Mouse (Mus musculus) myocyte (in vitro differentiated cells): ENCODE measurements around the gene Cops8.

Experiments
- CEBPB ChIP-seq: IDR thresholded peaks from 2 replicates; pipeline ENCODE4 v1.6.1; 2011; ENCODE audit warnings: mild to moderate bottlenecking, moderate library complexity; ENCODE audit not compliant: poor library complexity, insufficient read depth, severe bottlenecking
- E2F4 ChIP-seq: IDR thresholded peaks from one replicate; pipeline ENCODE4 v1.6.1; 2011; ENCODE audit warnings: mild to moderate bottlenecking, control low read depth, moderate library complexity; ENCODE audit not compliant: insufficient read depth
- MAX ChIP-seq: IDR thresholded peaks from one replicate; pipeline ENCODE4 v1.6.1; 2011; ENCODE audit warnings: low read depth, mild to moderate bottlenecking, control low read depth
- MYOD1 ChIP-seq, 3 experiments: IDR thresholded peaks; one replicate each; pipeline ENCODE4 v1.6.1; 2011; ENCODE audit warnings: control low read depth in 2 of 3, low read depth in 2 of 3, mild to moderate bottlenecking in 2 of 3, moderate library complexity in 1 of 3; ENCODE audit not compliant: insufficient read length in 2 of 3, control insufficient read depth in 1 of 3
- MYOG ChIP-seq, 3 experiments: IDR thresholded peaks; one replicate each; pipeline ENCODE4 v1.6.1; 2011; ENCODE audit warnings: control low read depth in 2 of 3, low read depth in 2 of 3, mild to moderate bottlenecking in 2 of 3; ENCODE audit not compliant: insufficient read length in 2 of 3, control insufficient read depth in 1 of 3, insufficient read depth in 1 of 3
- POLR2A ChIP-seq: IDR thresholded peaks from one replicate; pipeline ENCODE4 v1.6.1; 2011; ENCODE audit warnings: low read depth, mild to moderate bottlenecking, control low read depth, moderate library complexity; ENCODE audit not compliant: insufficient read length
- POLR2AphosphoS2 ChIP-seq: IDR thresholded peaks from one replicate; pipeline ENCODE4 v1.6.1; 2011; ENCODE audit warnings: low read depth, control low read depth; ENCODE audit not compliant: insufficient read length
- REST ChIP-seq: IDR thresholded peaks from one replicate; pipeline ENCODE4 v1.6.1; 2011; ENCODE audit warnings: mild to moderate bottlenecking, control low read depth, moderate library complexity; ENCODE audit not compliant: insufficient read depth, insufficient read length
- SRF ChIP-seq: IDR thresholded peaks from one replicate; pipeline ENCODE4 v1.6.1; 2011; ENCODE audit warnings: low read depth; ENCODE audit not compliant: control insufficient read depth, insufficient read length
- TCF12 ChIP-seq: IDR thresholded peaks from one replicate; pipeline ENCODE4 v1.6.1; 2011; ENCODE audit warnings: mild to moderate bottlenecking, control low read depth; ENCODE audit not compliant: poor library complexity, insufficient read depth, severe bottlenecking
- TCF3 ChIP-seq: IDR thresholded peaks from one replicate; pipeline ENCODE4 v1.6.1; 2011; ENCODE audit warnings: low read depth, control low read depth; ENCODE audit not compliant: insufficient read length
- USF1 ChIP-seq: IDR thresholded peaks from one replicate; pipeline ENCODE4 v1.6.1; 2011; ENCODE audit warnings: low read depth, mild to moderate bottlenecking, control low read depth, moderate library complexity

DNA sequence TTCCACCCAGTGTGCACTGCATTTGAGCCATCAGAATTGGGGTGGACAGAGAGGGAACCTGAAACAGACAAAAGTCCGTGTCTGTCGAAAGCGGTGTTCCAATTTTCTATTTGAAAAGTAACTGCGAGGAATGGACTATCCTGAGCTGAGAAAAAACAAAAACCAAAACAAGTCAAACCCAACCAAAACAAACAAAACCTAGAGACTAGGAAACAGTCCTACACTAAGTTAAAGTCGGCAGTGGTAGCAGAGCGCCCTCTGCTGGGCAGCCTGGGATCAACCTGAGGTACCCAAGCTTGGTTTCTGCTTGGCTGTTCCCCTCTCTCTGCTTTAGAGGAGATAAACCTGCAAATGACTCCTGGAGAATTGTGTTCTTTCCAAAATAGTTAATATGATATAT, 10.0 kb upstream of the Cops8 start:
- no peak for TF ChIP-seq E2F4
- TF ChIP-seq POLR2A = no peak
- no peak for TF ChIP-seq MYOG (IDR thresholded peaks at IDR 0.05; ENCODE audit: control insufficient read depth in 1 of 3, insufficient read depth in 1 of 3, insufficient read length in 2 of 3, low read depth in 2 of 3)
- no peak for TF ChIP-seq MAX
- no peak for TF ChIP-seq TCF3
- TF ChIP-seq SRF = no peak
- TF ChIP-seq REST = no peak
- TF ChIP-seq TCF12 = no peak
- no peak for TF ChIP-seq CEBPB
- TF ChIP-seq POLR2AphosphoS2 = no peak
- TF ChIP-seq USF1 = no peak
- TF ChIP-seq MYOD1 (IDR thresholded peaks at IDR 0.05; ENCODE audit: control insufficient read depth in 1 of 3, insufficient read length in 2 of 3, low read depth in 2 of 3) = no peak
